Mouse (Mus musculus) lung, postnatal 0 days (tissue): ENCODE measurements around the gene Dmd.

Experiments
- CTCF ChIP-seq: IDR thresholded peaks from 2 replicates; pipeline ENCODE4 v1.5.1; 2016; ENCODE audit warnings: antibody characterized with exemption, mild to moderate bottlenecking
- EP300 ChIP-seq: IDR thresholded peaks from 2 replicates; pipeline ENCODE4 v1.6.1; 2016; ENCODE audit warnings: antibody characterized with exemption, mild to moderate bottlenecking, control low read depth

DNA sequence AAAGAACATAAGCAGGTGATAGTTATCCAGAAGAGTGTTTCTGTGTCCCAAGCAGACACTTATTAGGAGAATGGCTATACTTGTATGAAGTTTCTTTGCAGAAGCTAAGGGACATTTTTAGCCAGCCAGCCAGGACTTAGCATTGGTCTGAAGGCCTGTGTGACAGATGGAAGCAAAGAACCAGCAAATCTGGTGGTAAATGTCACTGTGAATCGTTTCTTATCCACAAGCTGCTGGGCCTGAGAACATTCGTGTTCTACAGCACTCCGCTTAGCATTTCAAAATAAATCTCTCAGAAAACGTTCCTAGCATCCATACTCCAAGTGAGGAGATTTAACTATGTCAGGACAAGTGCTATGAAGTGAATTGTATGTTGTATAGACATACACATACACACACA, 1486.9 kb downstream of the Dmd start:
- TF ChIP-seq CTCF, result no peak
- no peak for TF ChIP-seq EP300
